Mouse (Mus musculus): ENCODE results near the gene Eif4enif1. TPM values are rescaled to one million over a fixed set of nuclear protein-coding genes. Genes with fewer than 3 reads are reported as not detected.

Gene Eif4enif1
- polyA plus RNA-seq, 1 experiment from 2014 or later, result 60.4 TPM

GRCm38 (mm10) chr11:3288521-3289301, 86.5 kb downstream of the Eif4enif1 start, which contains the start of gene Patz1:
Gene Patz1, plus strand, starts transcription at chr11:3288874.
- H3K27me3 ChIP-seq (ENCODE audit: poor library complexity, severe bottlenecking), result no peaks in the 10 kb centered on the region
- H3K27ac ChIP-seq, result peak within 1 kb of the TSS; percentile 100
- peak within 1 kb of the TSS; percentile 95 for H3K4me3 ChIP-seq
- peak; percentile 73 for DNase-seq (ENCODE audit: extremely low spot score, low spot score)
- 0 out of 2 replicates have a peak, but pooled peaks cover 6% of the 10 kb centered on the region for H3K9me3 ChIP-seq
- H3K36me3 ChIP-seq (replicated peaks), result peaks cover 23% of the 10 kb centered on the region
- under 1% methylated on average over 41 of the region's 41 CpGs for WGBS
- peaks cover 38% of the 10 kb centered on the region for H3K4me1 ChIP-seq

- DNase-seq (ENCODE audit: extremely low spot score, low spot score), result peak; percentile 92
- peak overlapping the region; percentile 95 for H3K4me3 ChIP-seq
- peaks cover 44% of the 10 kb centered on the region for H3K4me1 ChIP-seq
- H3K9me3 ChIP-seq, result 0 out of 2 replicates have a peak, but pooled peaks cover 6% of the 10 kb centered on the region
- H3K27me3 ChIP-seq (ENCODE audit: poor library complexity, severe bottlenecking), result no peaks in the 10 kb centered on the region
- peak overlapping the region; percentile 100 for H3K27ac ChIP-seq
- WGBS, result under 1% methylated on average over 39 of the region's 40 CpGs
- peaks cover 30% of the 10 kb centered on the region for H3K36me3 ChIP-seq (replicated peaks)
These were observed 87.2 kb downstream of the Eif4enif1 start for GRCm38 (mm10) chr11:3289302-3289802.

- under 1% methylated on average over 91 of the region's 92 CpGs for WGBS
- H3K27ac ChIP-seq, result peak overlapping the region; percentile 100
- DNase-seq (ENCODE audit: extremely low spot score, low spot score), result no peak
- H3K27me3 ChIP-seq (ENCODE audit: poor library complexity, severe bottlenecking), result no peaks in the 10 kb centered on the region
- H3K4me3 ChIP-seq, result peak overlapping the region; percentile 95
- H3K4me1 ChIP-seq, result peaks cover 51% of the 10 kb centered on the region
- peaks cover 36% of the 10 kb centered on the region for H3K36me3 ChIP-seq (replicated peaks)
- H3K9me3 ChIP-seq, result 0 out of 2 replicates have a peak, but pooled peaks cover 6% of the 10 kb centered on the region
These were observed 87.8 kb downstream of the Eif4enif1 start for GRCm38 (mm10) chr11:3289803-3290639.

GRCm38 (mm10) chr11:3290640-3291310, 88.6 kb downstream of the Eif4enif1 start:
- no peaks in the 10 kb centered on the region for H3K27me3 ChIP-seq (ENCODE audit: poor library complexity, severe bottlenecking)
- H3K4me1 ChIP-seq, result peaks cover 58% of the 10 kb centered on the region
- WGBS, result under 1% methylated on average over 50 of the region's 50 CpGs
- peak; percentile 55 for DNase-seq (ENCODE audit: extremely low spot score, low spot score)
- H3K4me3 ChIP-seq, result peak overlapping the region; percentile 95
- H3K36me3 ChIP-seq (replicated peaks), result peaks cover 44% of the 10 kb centered on the region
- H3K9me3 ChIP-seq, result 0 out of 2 replicates have a peak, but pooled peaks cover 6% of the 10 kb centered on the region
- H3K27ac ChIP-seq, result peak overlapping the region; percentile 100

GRCm38 (mm10) chr11:3291311-3292061, 89.3 kb downstream of the Eif4enif1 start:
- no peaks in the 10 kb centered on the region for H3K27me3 ChIP-seq (ENCODE audit: poor library complexity, severe bottlenecking)
- DNase-seq (ENCODE audit: extremely low spot score, low spot score), result peak; percentile 48
- 0 out of 2 replicates have a peak, but pooled peaks cover 6% of the 10 kb centered on the region for H3K9me3 ChIP-seq
- H3K4me1 ChIP-seq, result peaks cover 65% of the 10 kb centered on the region
- H3K4me3 ChIP-seq, result peak overlapping the region; percentile 95
- WGBS, result under 1% methylated on average over 26 of the region's 26 CpGs
- peak overlapping the region; percentile 100 for H3K27ac ChIP-seq
- peaks cover 51% of the 10 kb centered on the region for H3K36me3 ChIP-seq (replicated peaks)

- 0 out of 2 replicates have a peak, but pooled peaks cover 6% of the 10 kb centered on the region for H3K9me3 ChIP-seq
- peak overlapping the region; percentile 95 for H3K4me3 ChIP-seq
- WGBS, result 0% methylated on average over 8 of the region's 8 CpGs
- H3K27ac ChIP-seq, result peak overlapping the region; percentile 100
- peaks cover 70% of the 10 kb centered on the region for H3K4me1 ChIP-seq
- peak; percentile 90 for DNase-seq (ENCODE audit: extremely low spot score, low spot score)
- H3K27me3 ChIP-seq (ENCODE audit: poor library complexity, severe bottlenecking), result no peaks in the 10 kb centered on the region
- peaks cover 56% of the 10 kb centered on the region for H3K36me3 ChIP-seq (replicated peaks)
These were observed 89.8 kb downstream of the Eif4enif1 start for GRCm38 (mm10) chr11:3292062-3292421.

- H3K27me3 ChIP-seq (ENCODE audit: poor library complexity, severe bottlenecking), result no peaks in the 10 kb centered on the region
- peak overlapping the region; percentile 100 for H3K27ac ChIP-seq
- peaks cover 64% of the 10 kb centered on the region for H3K36me3 ChIP-seq (replicated peaks)
- H3K4me3 ChIP-seq, result peak overlapping the region; percentile 95
- WGBS, result 0% methylated on average over 8 of the region's 8 CpGs
- peak; percentile 92 for DNase-seq (ENCODE audit: extremely low spot score, low spot score)
- H3K4me1 ChIP-seq, result peaks cover 66% of the 10 kb centered on the region
- H3K9me3 ChIP-seq, result 0 out of 2 replicates have a peak, but pooled peaks cover 6% of the 10 kb centered on the region
These were observed 90.6 kb downstream of the Eif4enif1 start for GRCm38 (mm10) chr11:3292711-3293249.

- H3K27ac ChIP-seq, result peak overlapping the region; percentile 100
- H3K4me3 ChIP-seq, result peak overlapping the region; percentile 95
- 33% methylated on average over 4 of the region's 4 CpGs for WGBS
- peaks cover 70% of the 10 kb centered on the region for H3K36me3 ChIP-seq (replicated peaks)
- H3K27me3 ChIP-seq (ENCODE audit: poor library complexity, severe bottlenecking), result no peaks in the 10 kb centered on the region
- H3K9me3 ChIP-seq, result 0 out of 2 replicates have a peak, but pooled peaks cover 6% of the 10 kb centered on the region
- H3K4me1 ChIP-seq, result peaks cover 60% of the 10 kb centered on the region
- DNase-seq (ENCODE audit: extremely low spot score, low spot score), result peak; percentile 36
These were observed 91.2 kb downstream of the Eif4enif1 start for GRCm38 (mm10) chr11:3293361-3293760.

Other genes starting within 250 kb of the Eif4enif1 start
- 13.4 and 13.7 TPM in 2 replicates for gene Sfi1, start 8.9 kb upstream of the Eif4enif1 start, polyA plus RNA-seq (2016; fragmentation: Nextera tagmentation; extraction: Ambion mirVana)
- gene Drg1, start 64.0 kb downstream of the Eif4enif1 start, polyA plus RNA-seq (2016; fragmentation: Nextera tagmentation; extraction: Ambion mirVana), result 335 and 338 TPM in 2 replicates
- gene Patz1, start 86.5 kb downstream of the Eif4enif1 start, polyA plus RNA-seq (2016; fragmentation: Nextera tagmentation; extraction: Ambion mirVana), result 96.7 and 111 TPM in 2 replicates
- 5.6 and 6.2 TPM in 2 replicates for gene Pik3ip1, start 128.0 kb downstream of the Eif4enif1 start, polyA plus RNA-seq (2016; fragmentation: Nextera tagmentation; extraction: Ambion mirVana)
- gene Limk2, start 206.8 kb downstream of the Eif4enif1 start, polyA plus RNA-seq (2016; fragmentation: Nextera tagmentation; extraction: Ambion mirVana), result 42.8 and 43.1 TPM in 2 replicates
- gene Rnf185, start 250.0 kb downstream of the Eif4enif1 start, polyA plus RNA-seq (2016; fragmentation: Nextera tagmentation; extraction: Ambion mirVana), result 39.6 and 42.4 TPM in 2 replicates